Mouse (Mus musculus): ENCODE measurements around the gene Tiam2.

GRCm38 (mm10) chr17:3405350-3406073, 79.1 kb downstream of the Tiam2 start:
- TF ChIP-seq MAFK (IDR thresholded peaks at IDR 0.05; ENCODE audit: insufficient replicate concordance, low read length) (no peak), MAX (IDR thresholded peaks at IDR 0.05; ENCODE audit: low read length) (no peak), RAD21 (IDR thresholded peaks at IDR 0.05; ENCODE audit: low read depth, low read length) (no peak)
